Mouse (Mus musculus) heart, embryonic 12.5 days (tissue): ENCODE results near the gene Slc16a10. TPM values are rescaled to one million over a fixed set of nuclear protein-coding genes. Genes with fewer than 3 reads are reported as not detected.

Experiments
- ATAC-seq: fragments of 200-750 bp; cut with Nextera tagmentation; 2 replicates; pipeline ENCODE4 v1.8.0; 2017; ENCODE audit warnings: moderate TSS enrichment, moderate library complexity; ENCODE audit not compliant: insufficient number of reproducible peaks, low FRiP score
- H3K27ac ChIP-seq: fragments of 300-500 bp; sonication (generic); 2 replicates; pipeline ENCODE4 v1.5.1; 2016; ENCODE audit warnings: mild to moderate bottlenecking, moderate library complexity; ENCODE audit not compliant: poor library complexity, severe bottlenecking
- H3K27me3 ChIP-seq: fragments of 300-500 bp; sonication (generic); replicated peaks from 2 replicates; pipeline ENCODE4 v1.6.1; 2016; ENCODE audit warnings: mild to moderate bottlenecking, moderate library complexity
- H3K36me3 ChIP-seq: fragments of 300-500 bp; sonication (generic); 2 replicates; pipeline ENCODE4 v1.6.1; 2016; ENCODE audit warnings: mild to moderate bottlenecking, moderate library complexity
- H3K4me1 ChIP-seq: fragments of 300-500 bp; sonication (generic); replicated peaks from 2 replicates; pipeline ENCODE4 v1.6.1; 2016; ENCODE audit warnings: mild to moderate bottlenecking
- H3K4me2 ChIP-seq: fragments of 300-500 bp; sonication (generic); 2 replicates; pipeline ENCODE4 v1.6.1; 2016; ENCODE audit warnings: mild to moderate bottlenecking, moderate library complexity
- H3K4me3 ChIP-seq: fragments of 300-500 bp; sonication (generic); 2 replicates; pipeline ENCODE4 v1.5.1; 2016; ENCODE audit warnings: mild to moderate bottlenecking
- H3K9ac ChIP-seq: fragments of 300-500 bp; sonication (generic); 2 replicates; pipeline ENCODE4 v1.6.1; 2016; ENCODE audit warnings: mild to moderate bottlenecking, moderate library complexity
- H3K9me3 ChIP-seq: fragments of 300-500 bp; sonication (generic); replicated peaks from 2 replicates; pipeline ENCODE4 v1.6.1; 2016; ENCODE audit warnings: mild to moderate bottlenecking, moderate library complexity
- WGBS: fragments of 180-500 bp; shearing (Covaris S2); methylation state at CpG from one replicate; pipeline ENCODE4 v1.1.7; 2016; 5-methylcytosine and 5-hydroxymethylcytosine counted together
- polyA plus RNA-seq: library from polyadenylated mRNA; unstranded; fragments of >200 nt; fragmentation: Nextera tagmentation; extraction: Ambion mirVana; gene quantifications from 2 replicates; pipeline ENCODE4 v1.2.1, GENCODE M21; 2016

Gene Slc16a10
- polyA plus RNA-seq, 1 experiment from 2014 or later: 22.5 TPM

DNA sequence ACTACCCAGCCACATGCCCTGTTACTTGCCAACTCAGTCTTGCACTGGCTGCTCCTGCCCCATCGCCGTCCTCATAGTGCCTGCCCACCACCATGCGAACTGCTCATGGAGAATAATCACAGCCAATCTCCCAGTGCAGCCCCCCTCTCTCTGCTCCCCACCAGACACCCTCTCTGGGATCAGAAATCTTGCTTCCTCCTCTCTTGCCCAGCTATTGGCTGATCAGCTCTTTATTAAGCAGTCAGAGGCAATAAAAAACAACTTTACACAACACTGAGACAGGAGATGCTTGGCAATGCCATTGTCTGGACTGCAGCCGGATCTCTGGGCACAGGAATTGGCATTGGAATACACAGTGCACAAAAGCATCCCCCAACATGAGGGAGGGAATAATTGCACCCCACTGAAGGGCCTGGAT, 28.1 kb upstream of the Slc16a10 start:
- H3K4me2 ChIP-seq: no peak overlapping the region
- no peaks in the 10 kb centered on the region for H3K9me3 ChIP-seq
- no peaks in the 10 kb centered on the region for H3K4me1 ChIP-seq
- H3K9ac ChIP-seq: no peak overlapping the region
- H3K27me3 ChIP-seq: no peaks in the 10 kb centered on the region; the same call in 1 of the 2 replicates
- H3K36me3 ChIP-seq: no peaks in the 10 kb centered on the region
- no peak overlapping the region for H3K27ac ChIP-seq
- ATAC-seq: no peak
- 91% methylated on average over 4 of the region's 4 CpGs for WGBS
- no peak overlapping the region for H3K4me3 ChIP-seq

DNA sequence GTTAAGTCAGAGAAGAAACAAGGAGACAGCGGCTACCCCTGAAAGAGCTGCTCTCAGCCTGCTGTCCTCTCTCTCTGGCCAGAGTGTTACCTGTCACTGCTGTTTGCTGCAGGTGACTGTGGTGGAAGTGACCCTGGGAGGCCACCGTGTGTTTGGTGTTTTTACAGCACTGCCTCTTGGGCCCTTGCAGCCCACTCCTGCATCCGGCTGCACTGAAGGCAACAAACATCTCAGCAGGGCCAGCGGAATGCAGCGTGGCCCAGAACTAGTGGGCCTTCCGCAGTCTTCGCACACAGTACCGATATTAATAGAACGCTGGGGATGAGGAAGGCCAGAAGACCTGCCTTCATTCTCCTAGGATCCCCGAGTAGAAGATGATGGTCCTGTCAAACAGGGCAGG, 27.5 kb upstream of the Slc16a10 start:
- no peak overlapping the region for H3K4me3 ChIP-seq
- no peaks in the 10 kb centered on the region; the same call in 1 of the 2 replicates for H3K27me3 ChIP-seq
- ATAC-seq: no peak
- 75% methylated on average over 10 of the region's 10 CpGs for WGBS
- no peaks in the 10 kb centered on the region for H3K36me3 ChIP-seq
- H3K27ac ChIP-seq: no peak overlapping the region
- no peaks in the 10 kb centered on the region for H3K9me3 ChIP-seq
- no peak overlapping the region for H3K9ac ChIP-seq
- no peak overlapping the region for H3K4me2 ChIP-seq
- no peaks in the 10 kb centered on the region for H3K4me1 ChIP-seq

DNA sequence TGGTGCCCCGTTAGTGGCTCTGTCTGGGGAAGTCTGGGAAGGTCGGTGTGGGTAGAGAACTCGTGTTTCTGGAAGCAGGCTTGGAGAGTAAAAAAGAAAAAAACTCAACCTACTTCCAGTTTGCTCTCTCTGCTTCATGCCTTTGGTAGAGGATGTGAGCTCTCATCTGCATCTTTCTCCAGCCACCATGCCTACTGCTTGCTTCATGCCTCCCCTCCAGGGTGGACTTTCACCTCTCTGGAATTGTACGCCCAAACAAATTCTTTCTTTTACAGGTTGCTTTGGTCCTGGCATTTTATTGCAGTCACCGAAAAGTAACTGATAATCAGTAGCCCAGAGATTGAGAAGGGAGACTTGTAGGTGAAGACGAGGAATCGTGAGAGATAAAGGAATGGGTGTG, 27.0 kb upstream of the Slc16a10 start:
- H3K4me2 ChIP-seq: no peak overlapping the region
- no peaks in the 10 kb centered on the region for H3K36me3 ChIP-seq
- no peak overlapping the region for H3K4me3 ChIP-seq
- H3K9ac ChIP-seq: no peak overlapping the region
- no peaks in the 10 kb centered on the region for H3K4me1 ChIP-seq
- no peak for ATAC-seq
- WGBS: 74% methylated on average over 7 of the region's 7 CpGs
- no peaks in the 10 kb centered on the region for H3K9me3 ChIP-seq
- H3K27ac ChIP-seq: no peak overlapping the region
- H3K27me3 ChIP-seq: no peaks in the 10 kb centered on the region; the same call in 1 of the 2 replicates

DNA sequence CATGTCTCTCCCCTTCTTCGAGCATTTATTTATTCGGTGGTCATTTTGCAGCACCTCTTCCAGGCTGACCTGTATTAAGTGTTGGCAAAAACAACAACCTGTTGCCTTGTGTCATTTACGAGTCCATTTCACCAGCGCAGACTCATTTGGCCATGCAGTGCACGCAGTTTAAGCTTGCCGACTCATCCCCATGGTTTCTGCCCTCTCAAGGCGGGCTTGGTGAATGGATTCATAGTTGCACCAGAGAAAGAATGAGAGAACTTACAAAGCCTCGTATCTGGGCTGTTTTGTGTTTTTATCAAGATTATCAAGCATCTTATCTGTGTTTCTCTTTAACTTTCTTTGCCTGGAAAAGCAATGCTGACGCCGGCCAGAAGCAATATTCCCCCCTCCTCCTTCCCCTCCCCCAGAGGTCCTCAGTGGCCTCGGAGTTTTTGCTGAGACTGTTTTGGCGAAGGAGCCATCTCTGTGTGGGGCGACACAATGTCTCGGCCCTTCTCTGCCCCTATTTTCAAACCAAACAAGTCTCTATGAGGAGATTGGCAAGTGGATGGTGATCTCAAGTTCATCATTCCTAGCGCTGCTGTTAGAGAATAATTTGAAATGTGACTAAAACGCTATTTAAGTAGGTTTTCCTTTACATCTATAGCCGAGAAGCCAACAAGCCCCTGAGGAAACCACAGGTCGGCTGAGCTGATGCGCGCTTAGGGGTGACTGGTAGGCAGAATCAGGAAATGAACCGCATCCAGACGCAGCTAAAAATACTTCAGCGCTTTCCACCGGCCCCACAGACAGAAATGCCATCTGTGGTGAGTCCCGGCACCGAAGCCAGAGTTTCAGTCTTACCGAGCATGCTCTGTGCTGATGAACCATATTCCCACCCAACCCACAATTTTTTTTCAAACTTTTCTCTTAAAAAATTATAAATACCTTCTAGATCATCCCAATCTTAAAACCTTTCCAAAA, 22.6 kb upstream of the Slc16a10 start:
- H3K9me3 ChIP-seq: no peaks in the 10 kb centered on the region
- H3K4me2 ChIP-seq: peak overlapping the region; percentile 37
- no peaks in the 10 kb centered on the region for H3K36me3 ChIP-seq
- ATAC-seq: no peak
- no peaks in the 10 kb centered on the region for H3K27me3 ChIP-seq
- H3K4me1 ChIP-seq: no peaks in the 10 kb centered on the region
- WGBS: 59% methylated on average over 27 of the region's 27 CpGs
- H3K27ac ChIP-seq: no peak overlapping the region
- no peak overlapping the region for H3K4me3 ChIP-seq
- no peak overlapping the region for H3K9ac ChIP-seq

DNA sequence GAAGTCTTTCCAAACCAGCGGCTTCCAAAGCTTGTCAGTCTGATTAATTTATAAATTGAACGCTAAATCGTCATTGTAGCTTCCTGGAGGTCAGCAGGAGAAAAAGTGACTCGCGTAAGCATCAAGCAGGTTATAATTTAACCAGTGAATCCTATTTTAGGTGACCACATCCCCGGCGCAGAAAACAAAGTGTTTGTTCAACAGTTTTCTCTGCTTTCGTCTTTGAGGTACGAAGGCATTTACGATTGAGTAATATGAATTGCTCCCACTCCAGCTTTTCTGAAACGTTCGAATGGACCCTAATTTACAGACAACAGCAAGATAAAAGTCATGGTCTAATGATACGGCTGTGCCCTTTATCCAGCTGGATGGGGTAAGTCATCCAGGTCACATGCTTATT, 21.9 kb upstream of the Slc16a10 start:
- Histone ChIP-seq H3K27me3 (no peaks in the 10 kb centered on the region), H3K36me3 (no peaks in the 10 kb centered on the region), H3K9ac (no peak overlapping the region), H3K4me3 (no peak overlapping the region), H3K4me2 (no peak overlapping the region), H3K27ac (no peak overlapping the region), H3K4me1 (no peaks in the 10 kb centered on the region), H3K9me3 (no peaks in the 10 kb centered on the region)
- no peak for ATAC-seq
- 91% methylated on average over 13 of the region's 13 CpGs for WGBS

DNA sequence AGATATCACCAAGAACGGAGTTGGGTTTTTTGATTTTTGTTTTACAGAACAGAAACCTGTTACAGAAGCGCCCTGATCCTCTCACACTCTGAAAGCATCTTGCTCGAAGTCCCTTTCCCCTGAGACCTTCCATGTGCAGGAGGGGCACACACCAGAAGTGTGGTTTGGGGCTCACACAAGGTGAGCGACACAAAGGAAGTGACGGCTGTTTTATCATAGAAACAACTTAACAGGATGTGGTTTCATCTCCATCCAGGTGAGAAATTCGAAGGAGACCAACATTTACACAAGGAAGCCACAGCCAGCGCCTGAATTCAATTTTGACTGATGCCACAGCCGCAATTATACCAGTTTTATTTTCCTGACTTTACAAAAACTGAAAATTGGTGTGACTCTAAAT, 21.3 kb upstream of the Slc16a10 start:
- no peak for ATAC-seq
- Histone ChIP-seq H3K4me2 (no peak overlapping the region), H3K4me3 (no peak overlapping the region), H3K27ac (no peak overlapping the region), H3K4me1 (no peaks in the 10 kb centered on the region), H3K9ac (no peak overlapping the region), H3K36me3 (no peaks in the 10 kb centered on the region), H3K9me3 (no peaks in the 10 kb centered on the region), H3K27me3 (no peaks in the 10 kb centered on the region)
- WGBS: 84% methylated on average over 8 of the region's 8 CpGs

DNA sequence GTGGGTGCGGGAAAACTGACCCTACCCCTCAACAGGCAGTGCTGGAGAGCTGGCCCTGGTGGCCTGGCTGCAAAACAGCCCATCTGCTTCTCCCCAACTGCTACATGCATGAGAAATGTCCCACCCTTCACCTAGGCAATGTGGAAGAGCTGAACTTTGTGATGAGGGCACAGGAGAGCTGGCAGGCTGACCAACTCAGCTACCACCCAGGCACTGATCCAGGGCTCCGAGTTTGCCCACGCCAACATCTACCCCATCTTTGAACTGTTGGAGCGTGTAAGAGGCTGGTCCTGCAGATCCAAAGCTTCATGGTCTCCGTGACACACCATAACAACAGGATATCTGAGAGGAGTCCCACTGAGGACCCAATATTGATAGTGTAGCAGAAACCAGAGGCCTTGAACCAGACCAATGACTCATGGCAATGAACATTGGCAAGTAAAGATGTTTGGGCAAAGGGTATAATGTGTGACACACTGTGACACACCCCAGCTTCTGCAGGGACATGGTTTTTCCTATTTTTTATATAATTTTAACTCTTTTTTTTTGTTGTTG, 19.7 kb upstream of the Slc16a10 start:
- Histone ChIP-seq H3K4me1 (no peaks in the 10 kb centered on the region), H3K27me3 (no peaks in the 10 kb centered on the region), H3K4me2 (no peak overlapping the region), H3K27ac (no peak overlapping the region), H3K9me3 (no peaks in the 10 kb centered on the region), H3K9ac (no peak overlapping the region), H3K36me3 (no peaks in the 10 kb centered on the region), H3K4me3 (no peak overlapping the region)
- ATAC-seq: no peak
- WGBS: 79% methylated on average over 5 of the region's 5 CpGs

DNA sequence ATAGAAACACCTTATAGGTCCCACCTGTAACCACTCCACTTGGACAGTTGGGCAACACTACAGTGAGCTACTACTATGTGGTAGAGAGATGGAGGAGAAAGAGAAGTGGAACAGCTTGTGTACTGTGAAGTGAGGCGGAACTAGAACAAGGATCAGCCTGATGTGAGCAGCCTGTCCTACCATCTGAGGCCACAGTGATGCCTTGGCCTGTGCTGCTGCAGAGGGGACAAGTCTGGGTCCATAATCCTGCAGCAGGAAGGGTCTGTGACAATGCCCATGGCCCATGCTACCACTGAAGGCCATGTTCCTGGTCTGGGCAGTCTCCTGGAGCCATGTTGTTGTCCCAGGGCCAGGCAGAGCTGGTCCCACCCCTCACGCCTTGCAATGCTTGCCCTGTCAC, 19.2 kb upstream of the Slc16a10 start:
- ATAC-seq: no peak

DNA sequence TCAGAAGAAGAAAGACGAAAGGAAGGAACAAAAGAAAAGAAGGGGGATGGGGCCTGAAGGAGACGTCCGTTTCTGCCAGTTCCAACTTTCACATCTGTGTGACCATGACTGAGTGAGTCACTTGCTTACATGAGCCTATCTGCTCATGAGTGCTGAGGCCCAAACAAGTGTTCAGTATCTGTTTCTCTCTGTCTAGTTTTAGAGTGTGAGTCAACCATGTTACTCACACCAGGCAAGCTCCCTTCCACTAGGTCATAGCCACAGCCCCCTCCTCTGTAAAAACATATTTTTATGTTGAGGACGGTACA, 10.4 kb upstream of the Slc16a10 start:
- H3K9ac ChIP-seq: no peak overlapping the region
- H3K27me3 ChIP-seq: no peaks in the 10 kb centered on the region
- H3K4me2 ChIP-seq: no peak overlapping the region
- peak; percentile 6; the same call in 1 of the 2 replicates for ATAC-seq
- no peaks in the 10 kb centered on the region for H3K9me3 ChIP-seq
- H3K36me3 ChIP-seq: no peaks in the 10 kb centered on the region
- H3K27ac ChIP-seq: no peak overlapping the region
- WGBS: 69% methylated on average over 4 of the region's 4 CpGs
- peaks cover 16% of the 10 kb centered on the region for H3K4me1 ChIP-seq
- no peak overlapping the region for H3K4me3 ChIP-seq

More for the DNA sequence above, 19.2 kb upstream of the Slc16a10 start:
- Histone ChIP-seq H3K36me3 (no peaks in the 10 kb centered on the region), H3K4me1 (no peaks in the 10 kb centered on the region), H3K27me3 (no peaks in the 10 kb centered on the region), H3K9ac (no peak overlapping the region), H3K27ac (no peak overlapping the region), H3K4me3 (no peak overlapping the region), H3K4me2 (no peak overlapping the region), H3K9me3 (no peaks in the 10 kb centered on the region)
- WGBS: 93% methylated on average over 2 of the region's 2 CpGs

DNA sequence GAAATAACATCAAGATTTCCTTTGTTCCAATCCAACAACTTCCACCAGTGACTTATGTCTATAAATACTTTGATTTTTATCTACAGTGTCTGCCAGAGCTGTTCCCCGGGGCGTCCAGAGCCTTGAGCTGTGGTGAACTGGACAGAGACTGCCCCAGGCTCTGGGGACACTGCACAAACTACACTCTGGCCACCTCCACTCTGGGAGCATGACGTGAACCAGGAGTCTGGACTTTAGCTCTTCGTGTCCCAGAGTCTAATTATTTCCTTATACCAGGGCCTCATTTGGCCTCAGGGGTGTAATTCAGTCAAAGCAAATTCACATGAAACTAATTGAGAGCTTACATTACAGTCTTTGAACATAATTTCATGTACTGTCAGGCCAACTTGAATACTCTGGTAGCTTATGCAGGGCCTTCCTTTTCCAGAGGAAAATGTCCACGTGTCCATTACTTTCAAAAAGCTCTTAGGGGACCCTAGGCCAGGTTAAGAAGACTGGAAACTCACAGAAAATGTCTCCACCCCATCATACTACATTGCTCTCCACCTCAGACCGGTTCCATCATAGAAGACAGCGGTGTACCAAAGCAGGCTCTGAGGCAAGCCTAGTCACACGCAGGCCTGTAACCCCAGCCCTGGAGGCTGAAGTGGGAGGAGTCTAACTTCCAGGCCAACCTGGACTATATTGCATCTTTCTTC, 9.9 kb upstream of the Slc16a10 start:
- peak overlapping the region; percentile 54 for H3K27ac ChIP-seq
- no peaks in the 10 kb centered on the region for H3K9me3 ChIP-seq
- 51% methylated on average over 8 of the region's 8 CpGs for WGBS
- no peaks in the 10 kb centered on the region for H3K36me3 ChIP-seq
- no peak overlapping the region for H3K4me2 ChIP-seq
- no peak overlapping the region for H3K9ac ChIP-seq
- ATAC-seq: 0 out of 2 replicates have a peak, but pooled peaks have one; percentile 25
- H3K4me3 ChIP-seq: no peak overlapping the region
- H3K27me3 ChIP-seq: no peaks in the 10 kb centered on the region
- H3K4me1 ChIP-seq: peaks cover 16% of the 10 kb centered on the region

DNA sequence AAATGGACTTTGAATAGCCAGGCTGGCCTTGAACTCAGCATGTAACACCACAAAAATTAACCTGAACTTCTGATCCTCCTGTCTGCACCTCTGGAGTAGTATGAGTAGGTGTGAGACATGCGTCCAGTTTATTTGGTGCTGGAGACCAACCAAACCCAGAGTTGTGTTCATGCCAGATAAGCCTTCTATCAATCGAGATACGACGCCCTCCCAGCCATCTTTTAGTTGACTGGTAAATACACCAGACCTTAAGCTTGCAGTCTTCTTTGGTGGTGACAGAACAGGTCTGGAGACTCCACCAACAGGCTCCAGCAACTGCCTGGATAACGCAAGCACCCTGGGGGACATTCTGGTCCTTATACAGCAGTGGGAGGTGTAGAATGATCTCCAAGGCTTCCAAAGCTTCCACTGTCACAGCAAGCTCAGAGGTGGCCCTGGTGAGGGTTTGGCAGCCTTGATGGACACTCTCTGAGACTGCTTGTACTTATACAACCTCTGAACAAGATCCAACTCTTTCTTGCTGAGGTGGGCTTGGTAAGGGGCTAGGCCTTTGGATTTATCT, 7.6 kb upstream of the Slc16a10 start:
- ATAC-seq: 0 out of 2 replicates have a peak, but pooled peaks have one; percentile 25
- H3K9me3 ChIP-seq: no peaks in the 10 kb centered on the region
- H3K4me1 ChIP-seq: peaks cover 16% of the 10 kb centered on the region
- H3K27me3 ChIP-seq: no peaks in the 10 kb centered on the region
- no peaks in the 10 kb centered on the region for H3K36me3 ChIP-seq
- no peak overlapping the region for H3K27ac ChIP-seq
- no peak overlapping the region for H3K4me3 ChIP-seq
- 71% methylated on average over 5 of the region's 5 CpGs for WGBS
- H3K4me2 ChIP-seq: no peak overlapping the region
- no peak overlapping the region for H3K9ac ChIP-seq
